Mouse (Mus musculus) MEL (cell line): ENCODE data around the gene Nr2f6. TPM values are rescaled to one million over a fixed set of nuclear protein-coding genes. Genes with fewer than 3 reads are reported as not detected.

Source experiments
- DNase-seq: peaks from one replicate; pipeline ENCODE4 v3.0.0; 2011; ENCODE audit warnings: low read depth, low spot score
- H3K27ac ChIP-seq: 2 replicates; pipeline ENCODE4 v1.5.1; 2012; ENCODE audit warnings: low read depth, mild to moderate bottlenecking, control low read depth, low read length, moderate library complexity; ENCODE audit not compliant: control insufficient read depth
- H3K27me3 ChIP-seq, 2 experiments: fragments of 150-350 bp in 1 of 2; sonication (generic) in 1 of 2; 2 replicates each; pipeline ENCODE4 v1.6.1; 2012; ENCODE audit warnings: low read length in 2 of 2, mild to moderate bottlenecking in 2 of 2, improper control_type of control experiment in 1 of 2, moderate library complexity in 1 of 2; ENCODE audit not compliant: insufficient read depth in 2 of 2, control insufficient read depth in 1 of 2
- H3K36me3 ChIP-seq, 2 experiments: 2 replicates each; pipeline ENCODE4 v1.6.1; 2012 to 2014; ENCODE audit warnings: low read length in 2 of 2, improper control_type of control experiment in 1 of 2, inconsistent platforms in 1 of 2, mild to moderate bottlenecking in 1 of 2; ENCODE audit not compliant: insufficient read depth in 2 of 2, control insufficient read depth in 1 of 2
- H3K4me1 ChIP-seq, 2 experiments: fragments of 150-350 bp in 1 of 2; sonication (generic) in 1 of 2; 2 replicates each; pipeline ENCODE4 v1.6.1; 2012; ENCODE audit warnings: low read length in 2 of 2, improper control_type of control experiment in 1 of 2, mild to moderate bottlenecking in 1 of 2; ENCODE audit not compliant: insufficient read depth in 2 of 2, control insufficient read depth in 1 of 2
- H3K4me3 ChIP-seq, 2 experiments: fragments of 150-350 bp in 1 of 2; sonication (generic) in 1 of 2; 2 replicates each; pipeline ENCODE4 v1.5.1; 2012; ENCODE audit warnings: low read depth in 2 of 2, low read length in 2 of 2, mild to moderate bottlenecking in 2 of 2, moderate library complexity in 2 of 2, control low read depth in 1 of 2, improper control_type of control experiment in 1 of 2; ENCODE audit not compliant: control insufficient read depth in 1 of 2, insufficient read depth in 1 of 2
- H3K79me2 ChIP-seq: 2 replicates; pipeline ENCODE4 v1.6.1; 2012; ENCODE audit warnings: mild to moderate bottlenecking, low read length, moderate library complexity; ENCODE audit not compliant: control insufficient read depth, poor library complexity, insufficient read depth
- H3K9ac ChIP-seq: 2 replicates; pipeline ENCODE4 v1.6.1; 2012; ENCODE audit warnings: low read depth, mild to moderate bottlenecking, control low read depth, low read length, moderate library complexity; ENCODE audit not compliant: control insufficient read depth, poor library complexity, severe bottlenecking
- H3K9me3 ChIP-seq: fragments of 150-350 bp; sonication (generic); replicated peaks from 2 replicates; pipeline ENCODE4 v1.6.1; 2012; ENCODE audit warnings: mild to moderate bottlenecking, low read length, improper control_type of control experiment, moderate library complexity; ENCODE audit not compliant: insufficient read depth
- HCFC1 ChIP-seq: IDR thresholded peaks from 2 replicates; pipeline ENCODE4 v1.6.1; 2012; ENCODE audit warnings: low read depth, mild to moderate bottlenecking, inconsistent platforms, low read length, improper control_type of control experiment, moderate library complexity
- MEF2A ChIP-seq: IDR thresholded peaks from 2 replicates; pipeline ENCODE4 v1.6.1; 2014; ENCODE audit warnings: low read depth, mild to moderate bottlenecking, inconsistent platforms, low read length, improper control_type of control experiment; ENCODE audit not compliant: poor library complexity, insufficient replicate concordance, severe bottlenecking; ENCODE audit errors: extremely low read depth
- POLR2A ChIP-seq, 2 experiments: IDR thresholded peaks; 2 replicates each; pipeline ENCODE4 v1.6.1; 2011 to 2012; ENCODE audit warnings: low read length in 2 of 2, mild to moderate bottlenecking in 2 of 2, control low read depth in 1 of 2, improper control_type of control experiment in 1 of 2, low read depth in 1 of 2, moderate library complexity in 1 of 2; ENCODE audit not compliant: control insufficient read depth in 1 of 2, insufficient read depth in 1 of 2, poor library complexity in 1 of 2
- USF1 ChIP-seq: IDR thresholded peaks from 2 replicates; pipeline ENCODE4 v1.6.1; 2014; ENCODE audit warnings: low read depth, mild to moderate bottlenecking, inconsistent platforms, low read length, improper control_type of control experiment, moderate library complexity
- ZKSCAN1 ChIP-seq: IDR thresholded peaks from 2 replicates; pipeline ENCODE4 v1.6.1; 2012; ENCODE audit warnings: low read depth, mild to moderate bottlenecking, inconsistent platforms, low read length, improper control_type of control experiment, moderate library complexity
- polyA plus RNA-seq, 2 experiments: library from polyadenylated mRNA; stranded (reverse) in 1 of 2; unstranded in 1 of 2; fragments of >175 nt in 1 of 2; fragments of >200 nt in 1 of 2; gene quantifications; 2 replicates each; pipeline versions ENCODE4 v1.2.1 to v1.2.4; 2012; ENCODE audit warnings: low replicate concordance in 2 of 2, low read depth in 1 of 2; ENCODE audit not compliant: insufficient read length in 2 of 2, insufficient read depth in 1 of 2, missing spikeins in 1 of 2
- total RNA-seq: library from RNA; depleted of rRNA; stranded (reverse); fragments of 300-350 nt; gene quantifications from 2 replicates; pipeline ENCODE4 v1.2.3, GENCODE M21; 2012

The Nr2f6 gene
- total and polyA plus RNA-seq, 3 experiments = 29.6 to 48.3 TPM; not detected in 1

GRCm38 (mm10) chr8:71375581-71376422 is 6.0 kb downstream of the Nr2f6 start:
- Histone ChIP-seq H3K4me1 (peaks cover 0 to 6% of the 10 kb centered on the region in 2 experiments; a peak in 2 of 4 replicates), H3K79me2 (peaks cover 2% of the 10 kb centered on the region), H3K36me3 (no peaks in the 10 kb centered on the region), H3K27me3 (no peaks in the 10 kb centered on the region), H3K4me3 (no peak overlapping the region), H3K9ac (no peak overlapping the region), H3K27ac (no peak overlapping the region), H3K9me3 (no peaks in the 10 kb centered on the region)
- TF ChIP-seq MEF2A (no peak), POLR2A (IDR thresholded peaks at IDR 0.05; ENCODE audit: control insufficient read depth in 1 of 2, insufficient read depth in 1 of 2, low read depth in 1 of 2, low read length in 2 of 2, poor library complexity in 1 of 2) (no peak)
- DNase-seq = no peak

- Histone ChIP-seq H3K27me3 (no peaks in the 10 kb centered on the region), H3K9ac (no peak overlapping the region), H3K36me3 (no peaks in the 10 kb centered on the region), H3K4me3 (no peak overlapping the region), H3K4me1 (peaks cover 0 to 3% of the 10 kb centered on the region in 2 experiments; a peak in 1 of 4 replicates), H3K79me2 (no peaks in the 10 kb centered on the region; the same call in 1 of the 2 replicates), H3K9me3 (no peaks in the 10 kb centered on the region), H3K27ac (no peak overlapping the region)
- TF ChIP-seq USF1 = no peak
- no peak for DNase-seq
These were observed 7.0 kb downstream of the Nr2f6 start for GRCm38 (mm10) chr8:71374616-71375206.

GRCm38 (mm10) chr8:71373000-71373399 is 8.8 kb downstream of the Nr2f6 start:
- DNase-seq = no peak
- no peak overlapping the region for H3K9ac ChIP-seq
- no peak overlapping the region for H3K4me3 ChIP-seq
- no peaks in the 10 kb centered on the region for H3K9me3 ChIP-seq
- no peak overlapping the region for H3K27ac ChIP-seq
- TF ChIP-seq ZKSCAN1 (peak; percentile 60; the same call in 1 of the 2 replicates), HCFC1 (no peak)
- TF ChIP-seq, all 39 proteins: peak for 1
- H3K4me1 ChIP-seq = peaks cover 0 to 7% of the 10 kb centered on the region in 2 experiments; a peak in 2 of 4 replicates
- peaks cover 0 to 6% of the 10 kb centered on the region in 2 experiments; a peak in 1 of 4 replicates for H3K36me3 ChIP-seq
- H3K27me3 ChIP-seq = no peaks in the 10 kb centered on the region
- no peaks in the 10 kb centered on the region; the same call in 1 of the 2 replicates for H3K79me2 ChIP-seq
